Mouse (Mus musculus) forebrain, embryonic 13.5 days (tissue): ENCODE measurements at regions not wholly inside any gene's neighbourhood (a gene's known extent, or its start where the extent isn't known, plus 50 kb on each side); places are given as distances from the start of the nearest gene placed in this dataset.
A peak's percentile ranks its signal among the peaks of the same experiment; 100 is the strongest.

ENCODE experiments used
- ATAC-seq: fragments of 200-750 bp; cut with Nextera tagmentation; 2 replicates; pipeline ENCODE4 v1.8.0; 2017
- H3K27ac ChIP-seq: fragments of 300-500 bp; sonication (generic); 2 replicates; pipeline ENCODE4 v1.5.1; 2015; ENCODE audit warnings: inconsistent platforms, mild to moderate bottlenecking, moderate library complexity
- H3K27me3 ChIP-seq: fragments of 300-500 bp; sonication (generic); 2 replicates; pipeline ENCODE4 v1.6.1; 2015; ENCODE audit warnings: mild to moderate bottlenecking, inconsistent platforms
- H3K36me3 ChIP-seq: fragments of 300-500 bp; sonication (generic); 2 replicates; pipeline ENCODE4 v1.6.1; 2015; ENCODE audit warnings: mild to moderate bottlenecking, inconsistent platforms; ENCODE audit not compliant: poor library complexity, severe bottlenecking
- H3K4me1 ChIP-seq: fragments of 300-500 bp; sonication (generic); 2 replicates; pipeline ENCODE4 v1.6.1; 2015; ENCODE audit warnings: inconsistent platforms
- H3K4me2 ChIP-seq: fragments of 300-500 bp; sonication (generic); 2 replicates; pipeline ENCODE4 v1.6.1; 2015; ENCODE audit warnings: inconsistent platforms, mild to moderate bottlenecking, moderate library complexity
- H3K4me3 ChIP-seq: fragments of 300-500 bp; sonication (generic); 2 replicates; pipeline ENCODE4 v1.5.1; 2015; ENCODE audit warnings: mild to moderate bottlenecking, inconsistent platforms
- H3K9ac ChIP-seq: fragments of 300-500 bp; sonication (generic); 2 replicates; pipeline ENCODE4 v1.6.1; 2015; ENCODE audit warnings: mild to moderate bottlenecking, inconsistent platforms
- H3K9me3 ChIP-seq: fragments of 300-500 bp; sonication (generic); replicated peaks from 2 replicates; pipeline ENCODE4 v1.6.1; 2016; ENCODE audit warnings: inconsistent platforms
- WGBS: fragments of 180-500 bp; shearing (Covaris S2); methylation state at CpG from one replicate; pipeline ENCODE4 v1.1.7; 2015; 5-methylcytosine and 5-hydroxymethylcytosine counted together

GRCm38 (mm10) chr6:31066861-31067260 is 108.0 kb upstream of the Klf14 start:
- no peaks in the 10 kb centered on the region for H3K27me3 ChIP-seq
- no peak overlapping the region for H3K27ac ChIP-seq
- no peaks in the 10 kb centered on the region for H3K4me1 ChIP-seq
- no peaks in the 10 kb centered on the region for H3K36me3 ChIP-seq
- no peak overlapping the region for H3K4me3 ChIP-seq
- ATAC-seq: no peak
- H3K4me2 ChIP-seq: no peak overlapping the region
- WGBS: 89% methylated on average over 5 of the region's 5 CpGs
- H3K9ac ChIP-seq: no peak overlapping the region
- H3K9me3 ChIP-seq: no peaks in the 10 kb centered on the region

- Histone ChIP-seq H3K27ac (no peak overlapping the region), H3K4me3 (no peak overlapping the region), H3K9ac (no peak overlapping the region), H3K4me1 (no peaks in the 10 kb centered on the region), H3K27me3 (no peaks in the 10 kb centered on the region), H3K36me3 (no peaks in the 10 kb centered on the region), H3K9me3 (no peaks in the 10 kb centered on the region), H3K4me2 (no peak overlapping the region)
- ATAC-seq: no peak
- 89% methylated on average over 7 of the region's 7 CpGs for WGBS
Measured at GRCm38 (mm10) chr6:31067453-31067852, 108.6 kb upstream of the Klf14 start.

GRCm38 (mm10) chr6:31069243-31069642 is 110.4 kb upstream of the Klf14 start:
- H3K4me1 ChIP-seq: no peaks in the 10 kb centered on the region
- no peaks in the 10 kb centered on the region for H3K36me3 ChIP-seq
- no peaks in the 10 kb centered on the region for H3K27me3 ChIP-seq
- no peak overlapping the region for H3K4me3 ChIP-seq
- no peaks in the 10 kb centered on the region for H3K9me3 ChIP-seq
- ATAC-seq: no peak
- no peak overlapping the region for H3K9ac ChIP-seq
- H3K27ac ChIP-seq: no peak overlapping the region
- H3K4me2 ChIP-seq: no peak overlapping the region
- WGBS: 85% methylated on average over 13 of the region's 13 CpGs

GRCm38 (mm10) chr6:31070537-31070936 is 111.7 kb upstream of the Klf14 start:
- peaks cover 5% of the 10 kb centered on the region for H3K4me1 ChIP-seq
- H3K27ac ChIP-seq: no peak overlapping the region
- 80% methylated on average over 6 of the region's 6 CpGs for WGBS
- no peaks in the 10 kb centered on the region for H3K36me3 ChIP-seq
- no peak overlapping the region for H3K9ac ChIP-seq
- H3K4me3 ChIP-seq: no peak overlapping the region
- H3K9me3 ChIP-seq: no peaks in the 10 kb centered on the region
- no peak for ATAC-seq
- H3K4me2 ChIP-seq: no peak overlapping the region
- H3K27me3 ChIP-seq: no peaks in the 10 kb centered on the region

- Histone ChIP-seq H3K27ac (no peak overlapping the region), H3K4me3 (no peak overlapping the region), H3K36me3 (no peaks in the 10 kb centered on the region), H3K9me3 (no peaks in the 10 kb centered on the region), H3K9ac (no peak overlapping the region), H3K4me2 (no peak overlapping the region), H3K4me1 (peaks cover 9% of the 10 kb centered on the region), H3K27me3 (no peaks in the 10 kb centered on the region)
- ATAC-seq: no peak
- 70% methylated on average over 9 of the region's 9 CpGs for WGBS
Measured at GRCm38 (mm10) chr6:31070966-31071365, 112.1 kb upstream of the Klf14 start.

GRCm38 (mm10) chr6:31072072-31072471 is 113.2 kb upstream of the Klf14 start:
- Histone ChIP-seq H3K4me2 (no peak overlapping the region), H3K27me3 (no peaks in the 10 kb centered on the region), H3K4me3 (no peak overlapping the region), H3K4me1 (peaks cover 20% of the 10 kb centered on the region), H3K9me3 (no peaks in the 10 kb centered on the region), H3K36me3 (no peaks in the 10 kb centered on the region), H3K9ac (no peak overlapping the region), H3K27ac (no peak overlapping the region)
- no peak for ATAC-seq
- WGBS: 91% methylated on average over 7 of the region's 7 CpGs

- Histone ChIP-seq H3K27ac (no peak overlapping the region), H3K9ac (no peak overlapping the region), H3K4me3 (no peak overlapping the region), H3K9me3 (no peaks in the 10 kb centered on the region), H3K36me3 (no peaks in the 10 kb centered on the region), H3K4me1 (peaks cover 22% of the 10 kb centered on the region), H3K27me3 (no peaks in the 10 kb centered on the region), H3K4me2 (no peak overlapping the region)
- no peak for ATAC-seq
- 44% methylated on average over 5 of the region's 5 CpGs for WGBS
Measured at GRCm38 (mm10) chr6:31072559-31072958, 113.7 kb upstream of the Klf14 start.

- 89% methylated on average over 8 of the region's 8 CpGs for WGBS
Measured at GRCm38 (mm10) chr6:31073338-31073737, 114.5 kb upstream of the Klf14 start.

GRCm38 (mm10) chr6:31074394-31074793 is 115.5 kb upstream of the Klf14 start:
- H3K27me3 ChIP-seq: no peaks in the 10 kb centered on the region
- no peak overlapping the region for H3K4me2 ChIP-seq
- WGBS: 63% methylated on average over 9 of the region's 9 CpGs
- no peak overlapping the region for H3K4me3 ChIP-seq
- peaks cover 33% of the 10 kb centered on the region for H3K4me1 ChIP-seq
- no peaks in the 10 kb centered on the region for H3K36me3 ChIP-seq
- ATAC-seq: no peak
- H3K9me3 ChIP-seq: no peaks in the 10 kb centered on the region
- no peak overlapping the region for H3K9ac ChIP-seq
- no peak overlapping the region for H3K27ac ChIP-seq

More at GRCm38 (mm10) chr6:31073338-31073737, 114.5 kb upstream of the Klf14 start:
- H3K27ac ChIP-seq: no peak overlapping the region
- H3K27me3 ChIP-seq: no peaks in the 10 kb centered on the region
- peaks cover 29% of the 10 kb centered on the region for H3K4me1 ChIP-seq
- H3K9me3 ChIP-seq: no peaks in the 10 kb centered on the region
- no peak overlapping the region for H3K9ac ChIP-seq
- no peak overlapping the region for H3K4me3 ChIP-seq
- H3K36me3 ChIP-seq: no peaks in the 10 kb centered on the region
- ATAC-seq: no peak
- no peak overlapping the region for H3K4me2 ChIP-seq

GRCm38 (mm10) chr6:31075209-31075571 is 116.3 kb upstream of the Klf14 start:
- Histone ChIP-seq H3K4me2 (no peak overlapping the region), H3K9me3 (no peaks in the 10 kb centered on the region), H3K27ac (no peak overlapping the region), H3K4me3 (no peak overlapping the region), H3K4me1 (peaks cover 37% of the 10 kb centered on the region), H3K9ac (no peak overlapping the region), H3K27me3 (no peaks in the 10 kb centered on the region), H3K36me3 (no peaks in the 10 kb centered on the region)
- no peak for ATAC-seq
- 31% methylated on average over 2 of the region's 2 CpGs for WGBS

GRCm38 (mm10) chr6:31075572-31076477 is 116.9 kb upstream of the Klf14 start:
- ATAC-seq: peak; percentile 91
- no peak overlapping the region for H3K4me3 ChIP-seq
- H3K27me3 ChIP-seq: no peaks in the 10 kb centered on the region
- no peaks in the 10 kb centered on the region for H3K36me3 ChIP-seq
- WGBS: 20% methylated on average over 13 of the region's 13 CpGs
- H3K4me2 ChIP-seq: no peak overlapping the region
- H3K9me3 ChIP-seq: no peaks in the 10 kb centered on the region
- H3K4me1 ChIP-seq: peaks cover 37% of the 10 kb centered on the region
- no peak overlapping the region for H3K27ac ChIP-seq
- H3K9ac ChIP-seq: no peak overlapping the region

- no peak for ATAC-seq
Measured at GRCm38 (mm10) chr6:31076478-31076834, 117.6 kb upstream of the Klf14 start.

GRCm38 (mm10) chr6:31077216-31077615 is 118.3 kb upstream of the Klf14 start:
- H3K27ac ChIP-seq: no peak overlapping the region
- H3K9ac ChIP-seq: no peak overlapping the region
- no peaks in the 10 kb centered on the region for H3K9me3 ChIP-seq
- H3K4me1 ChIP-seq: peaks cover 37% of the 10 kb centered on the region
- H3K27me3 ChIP-seq: no peaks in the 10 kb centered on the region
- H3K4me2 ChIP-seq: no peak overlapping the region
- no peaks in the 10 kb centered on the region for H3K36me3 ChIP-seq
- no peak overlapping the region for H3K4me3 ChIP-seq
- ATAC-seq: no peak
- WGBS: 74% methylated on average over 9 of the region's 9 CpGs

More at GRCm38 (mm10) chr6:31076478-31076834, 117.6 kb upstream of the Klf14 start:
- Histone ChIP-seq H3K36me3 (no peaks in the 10 kb centered on the region), H3K4me1 (peaks cover 37% of the 10 kb centered on the region), H3K27ac (no peak overlapping the region), H3K4me2 (no peak overlapping the region), H3K4me3 (no peak overlapping the region), H3K9ac (no peak overlapping the region), H3K27me3 (no peaks in the 10 kb centered on the region), H3K9me3 (no peaks in the 10 kb centered on the region)
- WGBS: 75% methylated on average over 6 of the region's 6 CpGs
